Mouse (Mus musculus) lung, postnatal 0 days (tissue): Measurements from ENCODE around the gene Atp1a1. TPM values are rescaled to one million over a fixed set of nuclear protein-coding genes. Genes with fewer than 3 reads are reported as not detected.
A peak's percentile ranks its signal among the peaks of the same experiment; 100 is the strongest.

Experiments
- ATAC-seq: fragments of 200-750 bp; cut with Nextera tagmentation; 2 replicates; pipeline ENCODE4 v1.8.0; 2017; ENCODE audit warnings: moderate library complexity
- DNase-seq: peaks from one replicate; pipeline ENCODE4 v3.0.0-alpha.2; 2016; ENCODE audit warnings: low spot score
- H3K27ac ChIP-seq: fragments of 300-500 bp; sonication (generic); 2 replicates; pipeline ENCODE4 v1.5.1; 2014; ENCODE audit warnings: antibody characterized with exemption, mild to moderate bottlenecking, low read length, mixed read lengths
- H3K27me3 ChIP-seq: fragments of 300-500 bp; sonication (generic); replicated peaks from 2 replicates; pipeline ENCODE4 v1.6.1; 2014; ENCODE audit warnings: low read length, mixed read lengths; ENCODE audit not compliant: insufficient read depth
- H3K36me3 ChIP-seq: fragments of 300-500 bp; sonication (generic); 2 replicates; pipeline ENCODE4 v1.6.1; 2014; ENCODE audit warnings: low read length, mixed read lengths; ENCODE audit not compliant: insufficient read depth
- H3K4me1 ChIP-seq: fragments of 300-500 bp; sonication (generic); 2 replicates; pipeline ENCODE4 v1.6.1; 2014; ENCODE audit warnings: antibody characterized with exemption, low read depth, low read length, mixed read lengths; ENCODE audit not compliant: insufficient read depth
- H3K4me2 ChIP-seq: fragments of 300-500 bp; sonication (generic); replicated peaks from 2 replicates; pipeline ENCODE4 v1.6.1; 2014; ENCODE audit warnings: low read depth, mild to moderate bottlenecking, low read length, moderate library complexity, mixed read lengths
- H3K4me3 ChIP-seq: fragments of 300-500 bp; sonication (generic); 2 replicates; pipeline ENCODE4 v1.5.1; 2014; ENCODE audit warnings: low read depth, low read length
- H3K9ac ChIP-seq: fragments of 300-500 bp; sonication (generic); replicated peaks from 2 replicates; pipeline ENCODE4 v1.6.1; 2014; ENCODE audit warnings: low read depth, mild to moderate bottlenecking
- H3K9me3 ChIP-seq: fragments of 300-500 bp; sonication (generic); 2 replicates; pipeline ENCODE4 v1.6.1; 2016; ENCODE audit warnings: low read length, mixed read lengths
- CTCF ChIP-seq: IDR thresholded peaks from 2 replicates; pipeline ENCODE4 v1.5.1; 2016; ENCODE audit warnings: antibody characterized with exemption, mild to moderate bottlenecking
- EP300 ChIP-seq: IDR thresholded peaks from 2 replicates; pipeline ENCODE4 v1.6.1; 2016; ENCODE audit warnings: antibody characterized with exemption, mild to moderate bottlenecking, control low read depth
- WGBS: fragments of 180-500 bp; shearing (Covaris S2); extraction: QIAGEN DNeasy Blood & Tissue Kit; methylation state at CpG from one replicate; pipeline ENCODE4 v1.1.7; 2014; 5-methylcytosine and 5-hydroxymethylcytosine counted together
- polyA plus RNA-seq: library from polyadenylated mRNA; unstranded; fragments of >200 nt; fragmentation: Nextera tagmentation; extraction: Ambion mirVana; gene quantifications from 2 replicates; pipeline ENCODE4 v1.2.1, GENCODE M21; 2015

The Atp1a1 gene
- polyA plus RNA-seq, 1 experiment from 2014 or later, result 136 TPM

GRCm38 (mm10) chr3:101636086-101636485 lies 31.6 kb upstream of the Atp1a1 start:
- ATAC-seq (no peak), DNase-seq (no peak)
- Histone ChIP-seq H3K27ac (no peak overlapping the region), H3K4me2 (no peak overlapping the region), H3K4me1 (no peaks in the 10 kb centered on the region), H3K36me3 (no peaks in the 10 kb centered on the region), H3K9ac (no peak overlapping the region), H3K4me3 (no peak overlapping the region), H3K27me3 (no peaks in the 10 kb centered on the region), H3K9me3 (no peaks in the 10 kb centered on the region)
- TF ChIP-seq CTCF (no peak), EP300 (no peak)
- 78% methylated on average over 2 of the region's 2 CpGs for WGBS

GRCm38 (mm10) chr3:101634141-101634900 lies 29.8 kb upstream of the Atp1a1 start:
- no peak for DNase-seq
- 73% methylated on average over 9 of the region's 9 CpGs for WGBS
- H3K27ac ChIP-seq, result no peak overlapping the region

DNA sequence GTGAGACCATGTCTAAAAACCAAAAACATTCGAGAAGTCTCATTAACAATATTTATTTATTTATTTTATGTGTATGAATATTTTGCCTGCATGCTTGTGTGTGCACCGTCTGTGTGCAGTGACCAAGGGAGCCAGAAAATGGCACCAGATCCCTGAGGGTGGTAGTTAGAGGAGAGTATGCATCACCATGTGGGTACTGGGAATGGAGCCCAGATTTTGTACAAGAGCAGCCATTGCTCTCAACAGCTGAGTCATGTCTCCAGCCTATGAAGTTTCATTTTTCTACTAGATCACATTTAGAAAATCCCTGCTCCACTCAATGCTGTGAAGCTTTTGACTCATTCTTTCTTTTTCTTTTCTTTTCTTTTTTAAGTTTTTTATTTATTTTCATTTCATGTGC lies 23.8 kb upstream of the Atp1a1 start:
- TF ChIP-seq CTCF (no peak), EP300 (no peak)
- Histone ChIP-seq H3K9ac (no peak overlapping the region), H3K9me3 (no peaks in the 10 kb centered on the region), H3K4me3 (no peak overlapping the region), H3K4me2 (no peak overlapping the region), H3K4me1 (no peaks in the 10 kb centered on the region), H3K27me3 (no peaks in the 10 kb centered on the region), H3K27ac (no peak overlapping the region), H3K36me3 (no peaks in the 10 kb centered on the region)
- 82% methylated on average over 2 of the region's 2 CpGs for WGBS
- ATAC-seq (no peak), DNase-seq (peak; percentile 32)

More at GRCm38 (mm10) chr3:101634141-101634900, 29.8 kb upstream of the Atp1a1 start:
- Histone ChIP-seq H3K27me3 (no peaks in the 10 kb centered on the region), H3K4me1 (no peaks in the 10 kb centered on the region), H3K4me2 (no peak overlapping the region), H3K36me3 (no peaks in the 10 kb centered on the region), H3K4me3 (no peak overlapping the region), H3K9me3 (no peaks in the 10 kb centered on the region), H3K9ac (no peak overlapping the region)
- no peak for ATAC-seq
- TF ChIP-seq EP300 (no peak), CTCF (no peak)

DNA sequence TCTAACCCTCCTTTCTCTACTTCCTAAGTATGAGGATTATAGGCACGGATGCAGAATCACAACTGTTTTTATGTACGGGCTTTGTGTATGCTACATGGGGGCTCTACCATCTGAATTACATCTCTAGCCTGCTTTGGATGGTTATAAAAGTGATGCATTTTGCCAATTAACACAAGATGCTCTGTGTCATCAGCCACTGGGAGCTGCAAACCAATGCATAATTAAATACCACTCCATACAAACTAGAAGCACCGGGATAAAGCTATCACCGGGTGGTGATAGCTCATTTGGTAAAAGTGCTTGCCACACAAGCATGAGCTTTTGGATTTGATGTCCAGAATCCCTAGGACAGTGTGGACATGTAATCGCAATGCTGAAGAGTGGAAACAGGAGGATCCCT lies 19.8 kb upstream of the Atp1a1 start:
- H3K27ac ChIP-seq, result no peak overlapping the region
- DNase-seq, result no peak
- no peak overlapping the region for H3K9ac ChIP-seq
- H3K4me1 ChIP-seq, result no peaks in the 10 kb centered on the region
- TF ChIP-seq CTCF, result no peak
- no peak for TF ChIP-seq EP300
- H3K4me2 ChIP-seq, result no peak overlapping the region
- no peak overlapping the region for H3K4me3 ChIP-seq
- no peak for ATAC-seq
- WGBS, result 92% methylated on average over 5 of the region's 5 CpGs
- H3K9me3 ChIP-seq, result no peaks in the 10 kb centered on the region
- H3K27me3 ChIP-seq, result no peaks in the 10 kb centered on the region
- no peaks in the 10 kb centered on the region for H3K36me3 ChIP-seq

- Histone ChIP-seq H3K36me3 (no peaks in the 10 kb centered on the region), H3K27me3 (no peaks in the 10 kb centered on the region), H3K4me2 (no peak overlapping the region), H3K9ac (no peak overlapping the region), H3K4me3 (no peak overlapping the region), H3K9me3 (no peaks in the 10 kb centered on the region), H3K4me1 (no peaks in the 10 kb centered on the region), H3K27ac (no peak overlapping the region)
- no peak for TF ChIP-seq EP300
- no peak for TF ChIP-seq CTCF
- DNase-seq (no peak), ATAC-seq (no peak)
- 75% methylated on average over 4 of the region's 4 CpGs for WGBS
These were observed 14.5 kb upstream of the Atp1a1 start for GRCm38 (mm10) chr3:101619017-101619416.

DNA sequence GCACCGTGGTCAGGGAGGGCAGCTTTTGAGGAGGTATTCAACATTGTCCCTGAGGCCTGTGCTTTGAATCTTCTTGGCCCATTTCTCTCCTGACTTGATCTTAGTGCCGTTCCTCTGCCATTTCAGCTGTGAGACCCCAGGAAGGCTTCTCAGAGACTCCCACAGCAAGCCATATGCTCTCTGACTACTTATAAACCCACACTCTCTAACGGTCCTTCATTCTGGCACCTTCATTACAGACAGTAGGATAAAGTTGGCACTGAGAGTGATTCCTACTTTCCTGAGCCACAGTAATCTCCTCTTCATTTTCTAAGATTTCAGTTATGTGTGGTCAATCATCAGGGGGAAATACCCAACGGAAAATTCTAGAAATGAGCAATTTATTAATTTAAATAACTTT lies 14.0 kb upstream of the Atp1a1 start:
- Histone ChIP-seq H3K27me3 (no peaks in the 10 kb centered on the region), H3K4me1 (no peaks in the 10 kb centered on the region), H3K9me3 (no peaks in the 10 kb centered on the region), H3K36me3 (no peaks in the 10 kb centered on the region), H3K4me2 (no peak overlapping the region), H3K4me3 (no peak overlapping the region), H3K27ac (no peak overlapping the region), H3K9ac (no peak overlapping the region)
- WGBS, result 84% methylated on average over 4 of the region's 4 CpGs
- ATAC-seq, result no peak
- no peak for TF ChIP-seq CTCF
- no peak for TF ChIP-seq EP300
- no peak for DNase-seq
